In genomic region chrY:10706686-10707085, GRCm38 (mm10) we compare ENCODE assay signal across 2 mouse cellular contexts. TPM values are rescaled to one million over a fixed set of nuclear protein-coding genes. Genes with fewer than 3 reads are reported as not detected.
"Had no signal": no experiment of that assay in that cellular context is flagged by ENCODE, and none has a peak within 500 bp of the region (broad histone marks: within the 10 kb centered on the region; RNA-seq: fewer than 3 reads in every experiment).

No protein-coding gene starts in this region.

RNA-seq across cellular contexts. Expression of gene Gm20777, which starts 45.6 kb away (rescaled TPM):
- total RNA-seq: megakaryocyte, adult 5-6 weeks; megakaryocyte-erythroid progenitor cell, adult 5-6 weeks had no signal
